Mouse (Mus musculus): ENCODE measurements at regions not wholly inside any gene's neighbourhood (a gene's known extent, or its start where the extent isn't known, plus 50 kb on each side); places are given as distances from the start of the nearest gene placed in this dataset.

DNA sequence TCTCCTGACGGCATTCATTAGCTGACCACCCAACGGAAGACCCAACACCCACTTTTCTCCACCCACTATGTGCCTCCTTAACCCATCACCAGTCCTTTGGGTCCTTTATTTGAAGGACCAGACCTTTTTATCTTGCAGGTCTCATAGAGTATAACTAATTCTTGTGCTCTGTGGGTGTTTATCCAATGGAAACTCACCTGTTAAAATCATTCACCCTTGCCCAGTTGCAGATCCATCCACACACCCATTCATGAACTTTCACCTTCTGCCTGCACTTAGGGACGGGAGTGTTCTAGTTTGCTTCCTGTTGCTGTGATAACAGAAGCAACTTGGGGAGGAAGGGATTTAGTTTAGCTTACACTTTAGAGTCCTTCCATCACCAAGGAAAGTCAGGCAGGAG lies 339.0 kb downstream of the Sorl1 start:
- ATAC-seq (replicated peaks; ENCODE audit: insufficient number of reproducible peaks, low FRiP score, low TSS enrichment, poor library complexity, severe bottlenecking), result no peak

GRCm38 (mm10) chr9:41772281-41772902 lies 351.7 kb downstream of the Sorl1 start:
- no peak for ATAC-seq (replicated peaks; ENCODE audit: insufficient number of reproducible peaks, low FRiP score, low TSS enrichment, poor library complexity, severe bottlenecking)

- ATAC-seq (replicated peaks; ENCODE audit: insufficient number of reproducible peaks, low FRiP score, low TSS enrichment, poor library complexity, severe bottlenecking), result no peak
Measured at GRCm38 (mm10) chr9:41771276-41771675, 352.8 kb downstream of the Sorl1 start.

DNA sequence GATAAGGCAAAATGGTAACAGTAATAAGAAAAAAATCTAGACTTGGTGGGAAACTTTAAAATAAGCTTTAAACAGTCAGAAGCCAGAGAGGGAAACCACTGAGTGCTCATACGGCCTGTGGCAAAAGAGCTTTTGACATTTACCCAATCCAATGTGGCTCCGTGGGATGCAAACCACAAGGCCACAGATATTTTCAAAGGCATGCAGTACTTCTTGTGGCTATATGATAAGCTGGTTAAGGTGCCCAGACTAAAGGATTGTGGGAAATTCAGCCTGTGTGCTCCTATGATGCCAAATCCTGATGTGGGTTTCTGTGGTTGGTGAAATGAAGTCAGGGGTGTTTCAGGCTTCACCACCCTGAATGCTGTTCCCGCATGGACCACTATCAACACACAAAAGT lies 355.8 kb downstream of the Sorl1 start:
- no peak for ATAC-seq (replicated peaks; ENCODE audit: insufficient number of reproducible peaks, low FRiP score, low TSS enrichment, poor library complexity, severe bottlenecking)

DNA sequence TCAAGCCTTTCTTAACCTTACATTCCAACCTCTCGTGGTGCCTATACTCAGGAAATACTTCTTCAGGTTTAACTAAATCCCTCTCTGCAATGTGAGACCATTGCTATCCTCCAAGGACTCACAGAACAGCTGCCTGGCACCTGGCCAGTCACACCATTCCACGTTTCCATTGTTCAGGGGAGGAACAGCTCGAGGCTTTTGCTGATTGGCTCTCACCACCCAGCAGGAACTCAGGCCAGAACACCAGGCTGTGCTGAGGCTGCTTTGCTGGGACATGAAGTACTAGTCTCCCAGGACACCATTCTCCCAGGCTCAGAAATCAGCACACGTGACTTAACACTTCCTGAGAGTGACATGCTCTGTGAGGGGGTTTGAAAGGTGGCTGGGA lies 357.6 kb downstream of the Sorl1 start:
- ATAC-seq (replicated peaks; ENCODE audit: insufficient number of reproducible peaks, low FRiP score, low TSS enrichment, poor library complexity, severe bottlenecking), result no peak

- ATAC-seq (replicated peaks; ENCODE audit: insufficient number of reproducible peaks, low FRiP score, low TSS enrichment, poor library complexity, severe bottlenecking), result no peak
Measured at GRCm38 (mm10) chr9:41765816-41766532, 358.1 kb downstream of the Sorl1 start.

- ATAC-seq (replicated peaks; ENCODE audit: insufficient number of reproducible peaks, low FRiP score, low TSS enrichment, poor library complexity, severe bottlenecking), result no peak
Measured at GRCm38 (mm10) chr9:41761050-41761576, 363.0 kb downstream of the Sorl1 start.

- ATAC-seq (replicated peaks; ENCODE audit: insufficient number of reproducible peaks, low FRiP score, low TSS enrichment, poor library complexity, severe bottlenecking), result no peak
Measured at GRCm38 (mm10) chr9:41754434-41755002, 369.6 kb downstream of the Sorl1 start.

DNA sequence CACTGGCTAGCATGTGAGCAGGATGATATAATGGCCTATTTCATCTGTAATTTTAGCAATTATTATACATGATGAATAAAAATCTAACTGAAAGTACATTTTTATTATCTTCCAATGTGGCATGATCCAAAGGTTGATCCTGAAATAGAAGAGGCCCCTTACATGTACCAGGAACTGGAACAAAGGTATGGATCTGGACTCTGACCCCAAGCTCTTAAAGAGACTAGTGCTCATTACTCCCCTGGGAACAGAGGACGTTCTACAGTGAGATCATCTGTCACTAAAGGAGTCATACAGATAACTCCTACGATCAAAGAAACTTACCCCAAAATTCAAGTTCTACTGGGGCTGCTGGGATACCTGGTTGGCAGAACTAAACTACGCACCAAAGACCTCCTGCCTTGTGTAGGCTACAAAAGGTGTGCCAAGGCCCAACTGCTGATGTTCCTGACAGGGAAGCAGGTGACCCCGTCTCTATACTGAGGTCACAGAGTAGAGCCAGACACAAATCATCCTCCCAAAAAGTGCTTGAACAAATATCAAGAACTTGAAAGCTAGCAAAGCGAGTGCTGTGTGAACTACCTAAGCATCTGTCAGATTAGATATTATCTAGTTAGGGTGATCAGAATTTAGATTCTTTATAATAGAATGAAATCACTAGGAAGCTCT lies 378.0 kb downstream of the Sorl1 start:
- no peak for ATAC-seq (replicated peaks; ENCODE audit: insufficient number of reproducible peaks, low FRiP score, low TSS enrichment, poor library complexity, severe bottlenecking)

DNA sequence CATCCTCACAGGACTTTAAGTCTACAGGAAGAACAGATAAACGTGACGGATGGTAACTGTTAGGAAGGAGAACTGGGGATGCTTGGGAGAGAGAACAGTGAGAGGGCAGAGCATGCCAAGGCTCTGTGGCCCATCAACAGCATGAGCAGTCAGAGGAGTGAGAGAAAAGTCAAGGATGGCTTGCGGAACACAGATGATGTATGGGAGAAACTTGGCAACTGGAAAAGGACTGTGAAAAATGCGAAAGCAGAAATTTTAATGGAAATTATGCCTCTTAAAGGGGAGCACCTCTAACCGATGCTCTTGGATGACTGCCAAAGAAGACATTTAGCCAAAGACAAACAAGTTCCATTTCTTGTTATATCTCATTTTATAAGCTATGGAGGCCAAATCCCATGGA lies 382.6 kb downstream of the Sorl1 start:
- no peak for ATAC-seq (replicated peaks; ENCODE audit: insufficient number of reproducible peaks, low FRiP score, low TSS enrichment, poor library complexity, severe bottlenecking)

- ATAC-seq (replicated peaks; ENCODE audit: insufficient number of reproducible peaks, low FRiP score, low TSS enrichment, poor library complexity, severe bottlenecking), result no peak
Measured at GRCm38 (mm10) chr9:41740536-41740935, 383.6 kb downstream of the Sorl1 start.

GRCm38 (mm10) chr9:41737671-41738070 lies 386.4 kb downstream of the Sorl1 start:
- no peak for ATAC-seq (replicated peaks; ENCODE audit: insufficient number of reproducible peaks, low FRiP score, low TSS enrichment, poor library complexity, severe bottlenecking)

- no peak for ATAC-seq (replicated peaks; ENCODE audit: insufficient number of reproducible peaks, low FRiP score, low TSS enrichment, poor library complexity, severe bottlenecking)
Measured at GRCm38 (mm10) chr9:41736881-41737280, 387.2 kb downstream of the Sorl1 start.

- ATAC-seq (replicated peaks; ENCODE audit: insufficient number of reproducible peaks, low FRiP score, low TSS enrichment, poor library complexity, severe bottlenecking), result no peak
Measured at GRCm38 (mm10) chr9:41736234-41736859, 387.8 kb downstream of the Sorl1 start.

GRCm38 (mm10) chr9:41735448-41736233 lies 388.5 kb downstream of the Sorl1 start:
- no peak for ATAC-seq (replicated peaks; ENCODE audit: insufficient number of reproducible peaks, low FRiP score, low TSS enrichment, poor library complexity, severe bottlenecking)

- ATAC-seq (replicated peaks; ENCODE audit: insufficient number of reproducible peaks, low FRiP score, low TSS enrichment, poor library complexity, severe bottlenecking), result no peak
Measured at GRCm38 (mm10) chr9:41734925-41735447, 389.1 kb downstream of the Sorl1 start.

DNA sequence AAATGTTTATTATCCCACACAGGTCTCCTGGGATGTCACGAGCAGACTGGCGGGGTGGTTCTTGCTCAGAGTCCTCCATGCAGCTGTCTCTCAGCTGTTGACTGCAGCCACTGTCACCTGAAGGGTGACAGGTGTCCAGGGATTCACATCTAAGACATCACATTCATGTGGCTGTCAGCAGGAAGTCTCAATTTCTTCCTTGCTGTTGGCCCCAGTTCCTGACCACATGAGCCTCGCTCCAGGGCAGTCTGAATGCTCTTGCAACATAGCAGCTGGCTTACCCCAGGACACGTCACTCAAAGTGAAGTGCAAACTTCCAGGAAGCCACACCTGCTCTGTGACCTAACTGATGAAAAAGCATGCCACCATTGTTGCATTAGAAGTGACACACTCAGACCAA lies 402.5 kb downstream of the Sorl1 start:
- ATAC-seq (replicated peaks; ENCODE audit: insufficient number of reproducible peaks, low FRiP score, low TSS enrichment, poor library complexity, severe bottlenecking), result no peak

DNA sequence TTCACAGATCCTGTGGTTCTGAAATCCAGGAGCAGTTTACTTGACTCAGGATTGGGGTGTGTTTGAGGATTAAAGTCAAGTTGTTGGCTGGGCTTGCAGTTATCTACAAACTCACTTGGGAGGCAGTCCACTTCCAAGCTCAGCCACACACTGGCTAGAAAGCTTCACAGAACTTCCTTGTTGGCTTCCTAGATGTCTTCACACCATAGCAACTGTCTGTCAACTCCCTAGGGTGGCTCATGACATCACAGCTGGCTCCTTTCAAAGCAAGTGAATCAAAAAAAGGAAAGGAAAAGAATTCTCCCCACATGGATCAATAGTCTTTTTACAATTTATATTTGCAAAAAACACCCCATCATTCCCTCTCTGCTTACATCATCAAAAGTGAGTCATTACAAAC lies 408.9 kb downstream of the Sorl1 start:
- ATAC-seq (replicated peaks; ENCODE audit: insufficient number of reproducible peaks, low FRiP score, low TSS enrichment, poor library complexity, severe bottlenecking), result no peak
